Mouse (Mus musculus) kidney, embryonic 14.5 days (tissue): ENCODE results near the gene Uqcrh. TPM values are rescaled to one million over a fixed set of nuclear protein-coding genes. Genes with fewer than 3 reads are reported as not detected.

ENCODE experiments used
- ATAC-seq: fragments of 200-750 bp; cut with Nextera tagmentation; 2 replicates; pipeline ENCODE4 v1.8.0; 2017; ENCODE audit warnings: moderate number of reproducible peaks, mild to moderate bottlenecking, moderate TSS enrichment, moderate library complexity; ENCODE audit not compliant: low FRiP score, low TSS enrichment
- H3K27ac ChIP-seq: fragments of 300-500 bp; sonication (generic); 2 replicates; pipeline ENCODE4 v1.5.1; 2014; ENCODE audit warnings: low read depth, mild to moderate bottlenecking, low read length, moderate library complexity, mixed read lengths
- H3K27me3 ChIP-seq: fragments of 300-500 bp; sonication (generic); 2 replicates; pipeline ENCODE4 v1.6.1; 2014; ENCODE audit warnings: mild to moderate bottlenecking, low read length; ENCODE audit not compliant: control insufficient read depth, insufficient read depth
- H3K36me3 ChIP-seq: fragments of 300-500 bp; sonication (generic); 2 replicates; pipeline ENCODE4 v1.6.1; 2014; ENCODE audit warnings: low read length, mixed read lengths; ENCODE audit not compliant: control insufficient read depth, insufficient read depth
- H3K4me1 ChIP-seq: fragments of 300-500 bp; sonication (generic); 2 replicates; pipeline ENCODE4 v1.6.1; 2014; ENCODE audit warnings: low read length, mixed read lengths; ENCODE audit not compliant: control insufficient read depth, insufficient read depth
- H3K4me2 ChIP-seq: fragments of 300-500 bp; sonication (generic); replicated peaks from 2 replicates; pipeline ENCODE4 v1.6.1; 2014; ENCODE audit warnings: low read depth, mild to moderate bottlenecking, low read length
- H3K4me3 ChIP-seq: fragments of 300-500 bp; sonication (generic); 2 replicates; pipeline ENCODE4 v1.5.1; 2014; ENCODE audit warnings: mild to moderate bottlenecking, low read length
- H3K9ac ChIP-seq: fragments of 300-500 bp; sonication (generic); 2 replicates; pipeline ENCODE4 v1.6.1; 2014; ENCODE audit warnings: low read depth, mild to moderate bottlenecking, low read length, moderate library complexity
- H3K9me3 ChIP-seq: fragments of 300-500 bp; sonication (generic); 2 replicates; pipeline ENCODE4 v1.6.1; 2016; ENCODE audit warnings: low read length; ENCODE audit not compliant: control insufficient read depth
- WGBS: fragments of 180-500 bp; shearing (Covaris S2); extraction: QIAGEN DNeasy Blood & Tissue Kit; methylation state at CpG from one replicate; pipeline ENCODE4 v1.1.7; 2014; 5-methylcytosine and 5-hydroxymethylcytosine counted together
- polyA plus RNA-seq: library from polyadenylated mRNA; unstranded; fragments of >200 nt; fragmentation: Nextera tagmentation; extraction: Ambion mirVana; gene quantifications from 2 replicates; pipeline ENCODE4 v1.2.1, GENCODE M21; 2014

Uqcrh gene
- polyA plus RNA-seq, 1 experiment from 2014 or later: 513 TPM

GRCm38 (mm10) chr4:116096291-116096690 is 21.4 kb upstream of the Uqcrh start:
- Histone ChIP-seq H3K27me3 (no peaks in the 10 kb centered on the region), H3K27ac (no peak overlapping the region), H3K4me3 (no peak overlapping the region), H3K4me2 (no peak overlapping the region), H3K9ac (no peak overlapping the region), H3K4me1 (no peaks in the 10 kb centered on the region), H3K36me3 (peaks cover 87% of the 10 kb centered on the region), H3K9me3 (no peaks in the 10 kb centered on the region)
- 92% methylated on average over 10 of the region's 10 CpGs for WGBS
- no peak for ATAC-seq

- Histone ChIP-seq H3K4me3 (no peak overlapping the region), H3K27ac (no peak overlapping the region), H3K9ac (no peak overlapping the region), H3K4me1 (no peaks in the 10 kb centered on the region), H3K36me3 (peaks cover 71% of the 10 kb centered on the region), H3K4me2 (no peak overlapping the region), H3K27me3 (no peaks in the 10 kb centered on the region), H3K9me3 (no peaks in the 10 kb centered on the region)
- 91% methylated on average over 23 of the region's 23 CpGs for WGBS
- no peak for ATAC-seq
Measured at GRCm38 (mm10) chr4:116088510-116089249, 13.8 kb upstream of the Uqcrh start.

GRCm38 (mm10) chr4:116077240-116078095 is 2.6 kb upstream of the Uqcrh start:
- peak overlapping the region; percentile 95; the same call in 1 of the 2 replicates for H3K27ac ChIP-seq
- ATAC-seq: no peak
- 54% methylated on average over 3 of the region's 3 CpGs for WGBS
- H3K4me2 ChIP-seq: peak overlapping the region; percentile 53
- no peaks in the 10 kb centered on the region for H3K27me3 ChIP-seq
- H3K9me3 ChIP-seq: no peaks in the 10 kb centered on the region
- peaks cover 26% of the 10 kb centered on the region for H3K4me1 ChIP-seq
- H3K36me3 ChIP-seq: peaks cover 26% of the 10 kb centered on the region
- H3K9ac ChIP-seq: peak overlapping the region; percentile 99
- peak overlapping the region; percentile 99 for H3K4me3 ChIP-seq

GRCm38 (mm10) chr4:116076369-116077231 is 1.7 kb upstream of the Uqcrh start:
- H3K9ac ChIP-seq: peak overlapping the region; percentile 99
- peaks cover 26% of the 10 kb centered on the region for H3K4me1 ChIP-seq
- peak overlapping the region; percentile 95 for H3K27ac ChIP-seq
- H3K36me3 ChIP-seq: peaks cover 19% of the 10 kb centered on the region
- ATAC-seq: peak; percentile 12
- no peaks in the 10 kb centered on the region for H3K9me3 ChIP-seq
- peak overlapping the region; percentile 99 for H3K4me3 ChIP-seq
- 2% methylated on average over 37 of the region's 37 CpGs for WGBS
- no peaks in the 10 kb centered on the region for H3K27me3 ChIP-seq
- H3K4me2 ChIP-seq: peak overlapping the region; percentile 53

GRCm38 (mm10) chr4:116075631-116076368 is 929 bp upstream of the Uqcrh start:
- Histone ChIP-seq H3K4me1 (peaks cover 26% of the 10 kb centered on the region), H3K9ac (peak overlapping the region; percentile 99), H3K27me3 (no peaks in the 10 kb centered on the region), H3K9me3 (no peaks in the 10 kb centered on the region), H3K4me2 (peak overlapping the region; percentile 53), H3K36me3 (peaks cover 11% of the 10 kb centered on the region), H3K4me3 (peak overlapping the region; percentile 99), H3K27ac (peak overlapping the region; percentile 95)
- WGBS: under 1% methylated on average over 63 of the region's 77 CpGs
- ATAC-seq: peak; percentile 80

GRCm38 (mm10) chr4:116074145-116074675 is 661 bp downstream of the Uqcrh start:
- peaks cover 26% of the 10 kb centered on the region for H3K4me1 ChIP-seq
- peak overlapping the region; percentile 99 for H3K9ac ChIP-seq
- H3K4me2 ChIP-seq: peak overlapping the region; percentile 74
- WGBS: 2% methylated on average over 8 of the region's 8 CpGs
- no peak for ATAC-seq
- H3K4me3 ChIP-seq: peak overlapping the region; percentile 99
- peak overlapping the region; percentile 95 for H3K27ac ChIP-seq
- no peaks in the 10 kb centered on the region for H3K27me3 ChIP-seq
- peaks cover 14% of the 10 kb centered on the region for H3K36me3 ChIP-seq
- no peaks in the 10 kb centered on the region for H3K9me3 ChIP-seq

- WGBS: 57% methylated on average over 4 of the region's 4 CpGs
- Histone ChIP-seq H3K4me1 (peaks cover 26% of the 10 kb centered on the region), H3K4me2 (peak overlapping the region; percentile 13; the same call in 1 of the 2 replicates), H3K27me3 (no peaks in the 10 kb centered on the region), H3K9ac (0 out of 2 replicates have a peak overlapping the region, but pooled peaks have one; percentile 23), H3K4me3 (peak overlapping the region; percentile 11; the same call in 1 of the 2 replicates), H3K27ac (no peak overlapping the region), H3K9me3 (no peaks in the 10 kb centered on the region), H3K36me3 (peaks cover 24% of the 10 kb centered on the region)
- ATAC-seq: no peak
Measured at GRCm38 (mm10) chr4:116073146-116073545, 1.7 kb downstream of the Uqcrh start.

GRCm38 (mm10) chr4:116070116-116070515 is 4.8 kb downstream of the Uqcrh start:
- H3K4me3 ChIP-seq: no peak overlapping the region
- no peak overlapping the region for H3K9ac ChIP-seq
- no peak for ATAC-seq
- peaks cover 14% of the 10 kb centered on the region for H3K4me1 ChIP-seq
- H3K36me3 ChIP-seq: peaks cover 48% of the 10 kb centered on the region
- 77% methylated on average over 6 of the region's 6 CpGs for WGBS
- no peak overlapping the region for H3K4me2 ChIP-seq
- no peaks in the 10 kb centered on the region for H3K9me3 ChIP-seq
- H3K27ac ChIP-seq: no peak overlapping the region
- H3K27me3 ChIP-seq: no peaks in the 10 kb centered on the region
